Mouse (Mus musculus) MEL (cell line): ENCODE results near the gene Psd. TPM values are rescaled to one million over a fixed set of nuclear protein-coding genes. Genes with fewer than 3 reads are reported as not detected.

Experiments
- DNase-seq: peaks from one replicate; pipeline ENCODE4 v3.0.0; 2011; ENCODE audit warnings: low read depth, low spot score
- H3K27ac ChIP-seq: 2 replicates; pipeline ENCODE4 v1.5.1; 2012; ENCODE audit warnings: low read depth, mild to moderate bottlenecking, control low read depth, low read length, moderate library complexity; ENCODE audit not compliant: control insufficient read depth
- H3K27me3 ChIP-seq, 2 experiments: fragments of 150-350 bp in 1 of 2; sonication (generic) in 1 of 2; 2 replicates each; pipeline ENCODE4 v1.6.1; 2012; ENCODE audit warnings: low read length in 2 of 2, mild to moderate bottlenecking in 2 of 2, improper control_type of control experiment in 1 of 2, moderate library complexity in 1 of 2; ENCODE audit not compliant: insufficient read depth in 2 of 2, control insufficient read depth in 1 of 2
- H3K36me3 ChIP-seq, 2 experiments: 2 replicates each; pipeline ENCODE4 v1.6.1; 2012 to 2014; ENCODE audit warnings: low read length in 2 of 2, improper control_type of control experiment in 1 of 2, inconsistent platforms in 1 of 2, mild to moderate bottlenecking in 1 of 2; ENCODE audit not compliant: insufficient read depth in 2 of 2, control insufficient read depth in 1 of 2
- H3K4me1 ChIP-seq, 2 experiments: fragments of 150-350 bp in 1 of 2; sonication (generic) in 1 of 2; 2 replicates each; pipeline ENCODE4 v1.6.1; 2012; ENCODE audit warnings: low read length in 2 of 2, improper control_type of control experiment in 1 of 2, mild to moderate bottlenecking in 1 of 2; ENCODE audit not compliant: insufficient read depth in 2 of 2, control insufficient read depth in 1 of 2
- H3K4me3 ChIP-seq, 2 experiments: fragments of 150-350 bp in 1 of 2; sonication (generic) in 1 of 2; 2 replicates each; pipeline ENCODE4 v1.5.1; 2012; ENCODE audit warnings: low read depth in 2 of 2, low read length in 2 of 2, mild to moderate bottlenecking in 2 of 2, moderate library complexity in 2 of 2, control low read depth in 1 of 2, improper control_type of control experiment in 1 of 2; ENCODE audit not compliant: control insufficient read depth in 1 of 2, insufficient read depth in 1 of 2
- H3K79me2 ChIP-seq: 2 replicates; pipeline ENCODE4 v1.6.1; 2012; ENCODE audit warnings: mild to moderate bottlenecking, low read length, moderate library complexity; ENCODE audit not compliant: control insufficient read depth, poor library complexity, insufficient read depth
- H3K9ac ChIP-seq: 2 replicates; pipeline ENCODE4 v1.6.1; 2012; ENCODE audit warnings: low read depth, mild to moderate bottlenecking, control low read depth, low read length, moderate library complexity; ENCODE audit not compliant: control insufficient read depth, poor library complexity, severe bottlenecking
- H3K9me3 ChIP-seq: fragments of 150-350 bp; sonication (generic); replicated peaks from 2 replicates; pipeline ENCODE4 v1.6.1; 2012; ENCODE audit warnings: mild to moderate bottlenecking, low read length, improper control_type of control experiment, moderate library complexity; ENCODE audit not compliant: insufficient read depth
- CTCF ChIP-seq, 3 experiments: IDR thresholded peaks in 2 of 3; conservative IDR thresholded peaks in 1 of 3; 2 replicates each; pipeline ENCODE4 v1.5.1; 2011 to 2012; ENCODE audit warnings: low read length in 3 of 3, low read depth in 2 of 3, mild to moderate bottlenecking in 2 of 3, improper control_type of control experiment in 1 of 3, inconsistent platforms in 1 of 3, mixed read lengths in 1 of 3, moderate library complexity in 1 of 3; ENCODE audit not compliant: control insufficient read depth in 1 of 3, insufficient read depth in 1 of 3, poor library complexity in 1 of 3, severe bottlenecking in 1 of 3
- ETS1 ChIP-seq: IDR thresholded peaks from 2 replicates; pipeline ENCODE4 v1.6.1; 2012; ENCODE audit warnings: low read depth, mild to moderate bottlenecking, inconsistent platforms, low read length, improper control_type of control experiment, moderate library complexity
- HCFC1 ChIP-seq: IDR thresholded peaks from 2 replicates; pipeline ENCODE4 v1.6.1; 2012; ENCODE audit warnings: low read depth, mild to moderate bottlenecking, inconsistent platforms, low read length, improper control_type of control experiment, moderate library complexity
- MAFK ChIP-seq: IDR thresholded peaks from 2 replicates; pipeline ENCODE4 v1.6.1; 2011; ENCODE audit warnings: low read depth, mild to moderate bottlenecking, low read length, improper control_type of control experiment, borderline replicate concordance
- MAX ChIP-seq: IDR thresholded peaks from 2 replicates; pipeline ENCODE4 v1.6.1; 2011; ENCODE audit warnings: low read length, improper control_type of control experiment
- MAZ ChIP-seq: IDR thresholded peaks from 2 replicates; pipeline ENCODE4 v1.6.1; 2012; ENCODE audit warnings: low read depth, mild to moderate bottlenecking, inconsistent platforms, low read length, improper control_type of control experiment
- MYC ChIP-seq: IDR thresholded peaks from 2 replicates; pipeline ENCODE4 v1.6.1; 2011; ENCODE audit warnings: low read depth, mild to moderate bottlenecking, low read length, improper control_type of control experiment, moderate library complexity
- NELFE ChIP-seq: IDR thresholded peaks from 2 replicates; pipeline ENCODE4 v1.6.1; 2011; ENCODE audit warnings: low read depth, low read length, improper control_type of control experiment
- TAL1 ChIP-seq: IDR thresholded peaks from 2 replicates; pipeline ENCODE4 v1.6.1; 2012; ENCODE audit warnings: mild to moderate bottlenecking, inconsistent platforms, low read length, moderate library complexity, mixed read lengths
- ZKSCAN1 ChIP-seq: IDR thresholded peaks from 2 replicates; pipeline ENCODE4 v1.6.1; 2012; ENCODE audit warnings: low read depth, mild to moderate bottlenecking, inconsistent platforms, low read length, improper control_type of control experiment, moderate library complexity
- ZMIZ1 ChIP-seq: IDR thresholded peaks from 2 replicates; pipeline ENCODE4 v1.6.1; 2012; ENCODE audit warnings: low read depth, mild to moderate bottlenecking, inconsistent platforms, low read length, improper control_type of control experiment, moderate library complexity
- polyA plus RNA-seq, 2 experiments: library from polyadenylated mRNA; stranded (reverse) in 1 of 2; unstranded in 1 of 2; fragments of >175 nt in 1 of 2; fragments of >200 nt in 1 of 2; gene quantifications; 2 replicates each; pipeline versions ENCODE4 v1.2.1 to v1.2.4; 2012; ENCODE audit warnings: low replicate concordance in 2 of 2, low read depth in 1 of 2; ENCODE audit not compliant: insufficient read length in 2 of 2, insufficient read depth in 1 of 2, missing spikeins in 1 of 2
- total RNA-seq: library from RNA; depleted of rRNA; stranded (reverse); fragments of 300-350 nt; gene quantifications from 2 replicates; pipeline ENCODE4 v1.2.3, GENCODE M21; 2012

Gene Psd
- total and polyA plus RNA-seq, 3 experiments: 4.5 to 17.2 TPM; not detected in 1

- peaks cover 2% of the 10 kb centered on the region; the same call in 1 of the 2 replicates for H3K79me2 ChIP-seq
- no peak for DNase-seq
- H3K4me3 ChIP-seq: no peak overlapping the region
- no peaks in the 10 kb centered on the region for H3K9me3 ChIP-seq
- no peak overlapping the region for H3K27ac ChIP-seq
- peaks cover 0 to 25% of the 10 kb centered on the region in 2 experiments; a peak in 2 of 4 replicates for H3K4me1 ChIP-seq
- TF ChIP-seq MAZ: no peak
- no peak for TF ChIP-seq ETS1
- no peak for TF ChIP-seq MAX
- no peak for TF ChIP-seq MYC
- TF ChIP-seq CTCF (IDR thresholded peaks at IDR 0.05 in 2 of 3, conservative IDR thresholded peaks at IDR 0.05 in 1 of 3; ENCODE audit: control insufficient read depth in 1 of 3, insufficient read depth in 1 of 3, low read depth in 2 of 3, low read length in 3 of 3, poor library complexity in 1 of 3, severe bottlenecking in 1 of 3): no peak
- no peak for TF ChIP-seq HCFC1
- TF ChIP-seq MAFK: no peak
- TF ChIP-seq TAL1: no peak
- no peak for TF ChIP-seq ZMIZ1
- H3K27me3 ChIP-seq: no peaks in the 10 kb centered on the region
- no peak overlapping the region for H3K9ac ChIP-seq
- H3K36me3 ChIP-seq: peaks cover 0 to 7% of the 10 kb centered on the region in 2 experiments; a peak in 2 of 4 replicates
Observed at GRCm38 (mm10) chr19:46324918-46325317, 2.0 kb downstream of the Psd start.

GRCm38 (mm10) chr19:46324366-46324765, 2.6 kb downstream of the Psd start:
- TF ChIP-seq NELFE: no peak
- TF ChIP-seq, all 39 proteins: peak for 0
- DNase-seq: no peak
- Histone ChIP-seq H3K79me2 (peaks cover 2% of the 10 kb centered on the region; the same call in 1 of the 2 replicates), H3K36me3 (peaks cover 0 to 7% of the 10 kb centered on the region in 2 experiments; a peak in 2 of 4 replicates), H3K27me3 (no peaks in the 10 kb centered on the region), H3K9ac (no peak overlapping the region), H3K9me3 (no peaks in the 10 kb centered on the region), H3K27ac (no peak overlapping the region), H3K4me3 (no peak overlapping the region), H3K4me1 (peaks cover 0 to 25% of the 10 kb centered on the region in 2 experiments; a peak in 2 of 4 replicates)

- DNase-seq: no peak
- no peaks in the 10 kb centered on the region for H3K27me3 ChIP-seq
- peaks cover 2% of the 10 kb centered on the region; the same call in 1 of the 2 replicates for H3K79me2 ChIP-seq
- H3K4me3 ChIP-seq: no peak overlapping the region
- H3K27ac ChIP-seq: no peak overlapping the region
- no peak for TF ChIP-seq ZKSCAN1
- TF ChIP-seq MAFK: no peak
- peaks cover 0 to 7% of the 10 kb centered on the region in 2 experiments; a peak in 2 of 4 replicates for H3K36me3 ChIP-seq
- H3K9ac ChIP-seq: no peak overlapping the region
- peaks cover 0 to 21% of the 10 kb centered on the region in 2 experiments; a peak in 2 of 4 replicates for H3K4me1 ChIP-seq
- H3K9me3 ChIP-seq: no peaks in the 10 kb centered on the region
Observed at GRCm38 (mm10) chr19:46323716-46324115, 3.2 kb downstream of the Psd start.
